Mouse (Mus musculus) C2C12 (cell line): ENCODE measurements around the gene 1700017B05Rik. TPM values are rescaled to one million over a fixed set of nuclear protein-coding genes. Genes with fewer than 3 reads are reported as not detected.

ENCODE experiments used
- H3K27me3 ChIP-seq: one replicate; pipeline ENCODE4 v1.6.1; 2011; ENCODE audit not compliant: control insufficient read depth, insufficient read depth, insufficient read length
- H3K36me3 ChIP-seq: one replicate; pipeline ENCODE4 v1.6.1; 2011; ENCODE audit not compliant: control insufficient read depth, insufficient read depth
- H3K4me3 ChIP-seq: one replicate; pipeline ENCODE4 v1.5.1; 2011; ENCODE audit warnings: mild to moderate bottlenecking, control low read depth; ENCODE audit not compliant: poor library complexity, insufficient read depth, severe bottlenecking
- H3K79me2 ChIP-seq: one replicate; pipeline ENCODE4 v1.6.1; 2011; ENCODE audit not compliant: control insufficient read depth, insufficient read depth
- H3K79me3 ChIP-seq: one replicate; pipeline ENCODE4 v1.6.1; 2011; ENCODE audit warnings: low read depth, control low read depth
- H3ac ChIP-seq: one replicate; pipeline ENCODE3; 2011; ENCODE audit warnings: low read depth; ENCODE audit not compliant: control insufficient read depth, insufficient read length
- CEBPB ChIP-seq: IDR thresholded peaks from one replicate; pipeline ENCODE4 v1.6.1; 2011; ENCODE audit warnings: low read depth, mild to moderate bottlenecking, control low read depth, moderate library complexity
- CTCF ChIP-seq: IDR thresholded peaks from one replicate; pipeline ENCODE4 v1.5.1; 2011; ENCODE audit not compliant: control insufficient read depth, insufficient read depth, insufficient read length
- FOSL1 ChIP-seq: IDR thresholded peaks from one replicate; pipeline ENCODE4 v1.8.0; 2011; ENCODE audit warnings: mild to moderate bottlenecking, low read length; ENCODE audit not compliant: poor library complexity, insufficient read depth, severe bottlenecking
- MAX ChIP-seq: IDR thresholded peaks from one replicate; pipeline ENCODE4 v1.6.1; 2011; ENCODE audit warnings: mild to moderate bottlenecking, control low read depth
- MYOD1 ChIP-seq: IDR thresholded peaks from one replicate; pipeline ENCODE4 v1.6.1; 2011; ENCODE audit warnings: low read depth; ENCODE audit not compliant: control insufficient read depth, insufficient read length
- MYOG ChIP-seq: IDR thresholded peaks from one replicate; pipeline ENCODE4 v1.6.1; 2011; ENCODE audit not compliant: control insufficient read depth, insufficient read length; ENCODE audit errors: extremely low read depth
- USF1 ChIP-seq: IDR thresholded peaks from one replicate; pipeline ENCODE4 v1.6.1; 2011; ENCODE audit warnings: low read depth, mild to moderate bottlenecking, control low read depth, moderate library complexity
- polyA plus RNA-seq: library from polyadenylated mRNA; unstranded; fragments of >200 nt; fragmentation: generic; extraction: Trizol; gene quantifications from one replicate; pipeline ENCODE4 v1.2.1, GENCODE M21; 2012; ENCODE audit warnings: missing spikeins

Gene 1700017B05Rik
- polyA plus RNA-seq, 1 experiment = 26.2 TPM

DNA sequence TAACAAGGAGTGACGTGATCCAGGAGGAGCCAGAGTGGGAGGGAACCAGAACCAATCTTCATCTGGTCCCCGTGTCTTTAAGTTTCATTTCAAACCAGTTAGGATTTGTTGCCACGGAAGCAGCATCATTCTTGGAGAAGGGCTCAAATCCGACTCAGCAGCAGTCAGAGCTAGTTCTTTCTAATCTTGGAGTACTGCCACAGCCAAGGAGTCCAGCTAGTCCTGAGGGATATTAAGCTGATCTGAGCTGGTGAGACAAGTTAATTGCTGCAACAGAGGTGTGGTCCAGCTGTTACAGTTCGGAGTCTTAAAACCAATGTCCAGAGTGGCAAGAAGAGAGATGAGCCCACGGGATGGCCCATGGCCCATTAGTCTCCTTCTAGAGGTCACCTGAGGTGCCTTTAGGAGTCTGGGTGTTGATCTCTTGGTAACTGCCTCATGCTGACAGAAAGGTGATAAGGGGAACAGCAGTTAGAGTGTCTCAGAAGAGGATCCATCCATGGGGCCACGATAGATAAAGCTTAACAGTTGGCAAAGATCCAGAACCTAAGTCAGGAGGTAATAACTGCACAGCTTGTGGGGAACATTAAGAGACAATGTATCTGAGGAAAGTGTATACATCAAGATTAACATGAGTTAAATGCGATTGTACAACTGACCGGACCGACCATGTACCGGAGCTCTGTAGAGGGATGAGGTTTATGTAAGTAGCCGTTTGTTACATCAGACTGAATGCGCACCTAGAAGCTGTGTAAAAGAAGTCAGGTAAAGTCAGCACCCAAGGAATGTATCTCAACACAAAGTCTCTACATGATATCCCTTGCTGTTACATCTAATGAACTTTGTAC is 36.4 kb downstream of the 1700017B05Rik start:
- H3K4me3 ChIP-seq = no peak overlapping the region
- H3K36me3 ChIP-seq = no peaks in the 10 kb centered on the region
- TF ChIP-seq MYOG = no peak
- no peak for TF ChIP-seq USF1
- TF ChIP-seq MAX = no peak
- no peaks in the 10 kb centered on the region for H3K27me3 ChIP-seq
- H3K79me2 ChIP-seq = no peaks in the 10 kb centered on the region
- no peaks in the 10 kb centered on the region for H3K79me3 ChIP-seq
- no peak overlapping the region for H3ac ChIP-seq

DNA sequence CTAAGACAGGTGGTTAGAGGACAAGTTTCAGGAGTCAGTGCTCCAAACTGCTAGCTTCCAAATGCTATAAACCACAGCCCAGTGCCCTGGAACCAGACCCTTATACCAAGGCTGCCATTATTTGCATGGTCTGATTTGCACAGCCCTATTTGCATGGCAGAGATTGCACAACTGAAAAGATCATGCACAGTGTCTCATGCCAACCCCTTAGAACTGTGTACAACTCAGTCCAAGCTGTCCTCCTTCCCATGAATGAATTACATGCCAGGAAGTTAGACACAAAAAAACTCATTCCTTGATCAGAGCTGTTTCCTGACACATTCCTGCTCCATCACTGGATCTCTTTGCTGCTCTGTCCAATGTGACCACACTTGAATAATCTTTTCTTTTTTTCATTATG is 39.1 kb downstream of the 1700017B05Rik start:
- Histone ChIP-seq H3K27me3 (no peaks in the 10 kb centered on the region), H3K4me3 (no peak overlapping the region), H3ac (no peak overlapping the region), H3K79me2 (no peaks in the 10 kb centered on the region), H3K79me3 (no peaks in the 10 kb centered on the region), H3K36me3 (no peaks in the 10 kb centered on the region)
- no peak for TF ChIP-seq MAX
- TF ChIP-seq MYOG = no peak
- no peak for TF ChIP-seq CEBPB
- no peak for TF ChIP-seq MYOD1

DNA sequence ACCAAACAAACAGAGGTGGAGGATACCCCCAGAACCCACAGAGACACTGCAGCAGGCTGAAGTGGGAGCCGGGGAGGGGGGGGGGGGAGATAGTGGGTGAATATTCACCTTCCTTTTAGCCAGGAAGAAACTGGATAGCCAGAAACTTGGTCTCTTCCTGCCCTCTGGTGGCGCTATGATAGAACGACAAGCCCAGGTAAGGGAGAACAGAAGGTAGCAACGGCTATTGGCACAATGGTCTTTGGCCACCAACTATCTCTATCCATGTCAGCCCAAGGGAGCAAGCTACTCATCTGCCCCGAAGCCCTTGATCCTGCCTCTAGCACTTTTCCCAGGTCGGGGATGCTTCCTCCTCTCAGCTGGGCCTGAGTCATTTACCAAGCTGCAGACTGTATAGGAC is 42.1 kb downstream of the 1700017B05Rik start:
- H3K27me3 ChIP-seq = no peaks in the 10 kb centered on the region
- no peak overlapping the region for H3ac ChIP-seq
- H3K36me3 ChIP-seq = no peaks in the 10 kb centered on the region
- TF ChIP-seq CTCF (peak; percentile 11), FOSL1 (no peak)
- H3K4me3 ChIP-seq = no peak overlapping the region
- no peaks in the 10 kb centered on the region for H3K79me2 ChIP-seq
- no peaks in the 10 kb centered on the region for H3K79me3 ChIP-seq

DNA sequence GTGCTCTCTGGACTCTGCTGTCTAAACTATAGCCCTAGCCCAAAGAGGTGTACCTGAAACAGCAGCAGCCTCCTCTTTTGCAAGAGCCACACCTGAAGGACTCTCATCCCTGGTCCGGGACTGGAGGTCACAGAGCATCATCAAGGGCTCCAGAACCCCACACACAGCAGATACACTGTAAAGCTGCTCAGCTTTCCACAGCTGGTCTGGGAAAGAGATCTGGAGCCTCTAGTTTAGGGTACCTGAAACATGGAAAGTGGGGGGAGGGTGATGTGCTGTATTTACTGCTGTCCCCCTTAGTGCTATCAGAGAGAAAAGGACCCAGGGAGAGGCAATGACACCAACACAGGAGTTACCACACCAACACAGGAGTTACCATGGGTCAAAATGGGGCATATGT is 42.9 kb downstream of the 1700017B05Rik start:
- Histone ChIP-seq H3K36me3 (no peaks in the 10 kb centered on the region), H3K79me2 (no peaks in the 10 kb centered on the region), H3K27me3 (no peaks in the 10 kb centered on the region), H3K79me3 (no peaks in the 10 kb centered on the region), H3K4me3 (no peak overlapping the region), H3ac (no peak overlapping the region)
- TF ChIP-seq CEBPB (no peak), MYOG (no peak), USF1 (no peak), FOSL1 (no peak), MYOD1 (no peak), CTCF (no peak), MAX (no peak)

DNA sequence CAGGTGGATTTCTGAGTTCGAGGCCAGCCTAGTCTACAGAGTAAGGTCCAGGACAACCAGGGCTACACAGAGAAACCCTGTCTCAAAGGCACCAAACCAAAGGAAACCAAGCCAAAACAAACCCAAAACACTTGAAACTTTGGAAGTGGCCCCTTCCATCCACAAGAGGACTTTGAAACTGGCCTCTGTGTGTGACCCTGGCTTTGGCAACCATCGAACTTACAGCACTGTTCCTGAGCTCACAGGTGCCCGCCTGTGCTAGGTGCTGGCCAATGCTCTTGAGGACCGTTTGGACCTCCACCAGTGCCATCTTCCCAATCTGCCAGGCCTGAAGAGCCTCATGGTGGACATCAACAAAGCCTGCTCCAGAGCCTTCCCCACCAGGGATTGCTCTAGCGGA is 43.6 kb downstream of the 1700017B05Rik start:
- Histone ChIP-seq H3K36me3 (no peaks in the 10 kb centered on the region), H3K4me3 (no peak overlapping the region), H3K27me3 (no peaks in the 10 kb centered on the region), H3K79me3 (no peaks in the 10 kb centered on the region), H3ac (no peak overlapping the region), H3K79me2 (no peaks in the 10 kb centered on the region)
- no peak for TF ChIP-seq USF1
- no peak for TF ChIP-seq FOSL1
- no peak for TF ChIP-seq MAX
- no peak for TF ChIP-seq MYOD1
- no peak for TF ChIP-seq CTCF
- no peak for TF ChIP-seq CEBPB
- TF ChIP-seq MYOG = no peak

DNA sequence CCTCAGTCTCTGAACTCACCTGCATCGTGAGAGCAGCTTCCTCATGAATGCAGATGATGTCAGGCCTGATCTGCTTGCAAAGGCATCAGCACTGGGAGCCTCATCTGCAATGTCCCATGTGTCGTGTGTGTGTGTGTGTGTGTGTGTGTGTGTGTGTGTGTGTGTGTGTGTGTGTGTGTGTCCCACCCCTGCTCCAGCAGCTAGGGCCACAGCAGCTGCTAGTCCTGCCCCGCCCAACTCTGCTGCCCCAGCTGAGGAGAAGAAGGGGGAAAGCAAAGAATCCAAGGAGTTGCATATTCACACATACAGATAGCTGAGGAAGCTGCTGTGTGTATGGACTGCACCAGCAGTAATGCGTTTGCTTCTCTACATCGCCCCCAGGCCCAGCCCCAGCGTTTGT is 45.2 kb downstream of the 1700017B05Rik start:
- Histone ChIP-seq H3K79me3 (no peaks in the 10 kb centered on the region), H3K36me3 (no peaks in the 10 kb centered on the region), H3K4me3 (no peak overlapping the region), H3K27me3 (no peaks in the 10 kb centered on the region), H3K79me2 (no peaks in the 10 kb centered on the region), H3ac (no peak overlapping the region)
- TF ChIP-seq FOSL1 (no peak), MYOD1 (no peak), MYOG (no peak), USF1 (no peak), CEBPB (no peak), MAX (no peak), CTCF (no peak)
